Mouse (Mus musculus): ENCODE results near the gene Creb1. TPM values are rescaled to one million over a fixed set of nuclear protein-coding genes. Genes with fewer than 3 reads are reported as not detected.

The Creb1 gene
- polyA plus RNA-seq, 1 experiment from 2014 or later: 32.0 TPM

DNA sequence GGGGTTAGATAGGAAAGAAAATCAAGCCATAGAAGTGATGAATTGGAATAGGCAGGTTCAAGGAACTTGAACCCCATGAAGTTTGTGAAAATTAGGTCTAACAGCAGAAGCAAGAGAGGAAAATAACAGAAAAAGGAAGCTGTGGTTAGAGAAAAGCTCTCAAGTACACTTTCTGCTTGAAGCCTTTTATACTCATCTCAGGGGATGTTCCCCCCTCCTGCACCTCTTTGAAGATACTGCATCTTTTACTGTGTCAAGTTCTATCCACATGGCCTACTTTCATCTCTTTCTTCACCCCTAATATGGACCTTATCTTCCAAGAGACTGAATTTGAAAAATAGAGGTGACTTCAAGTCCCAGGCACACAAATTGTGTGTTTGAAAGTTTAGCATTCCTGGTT is 4.8 kb upstream of the Creb1 start:
- Histone ChIP-seq H3K27me3 (ENCODE audit: control insufficient read depth, insufficient read depth, low read length) (no peaks in the 10 kb centered on the region), H3K9ac (ENCODE audit: low read length) (no peak overlapping the region), H3K4me2 (ENCODE audit: low read length) (no peak overlapping the region), H3K27ac (replicated peaks in 1 of 2; ENCODE audit: control insufficient read depth in 1 of 2, insufficient read depth in 1 of 2, low read depth in 2 of 2, low read length in 2 of 2) (no peak overlapping the region), H3K9me3 (ENCODE audit: control insufficient read depth, low read length) (0 out of 2 replicates have a peak, but pooled peaks cover 4% of the 10 kb centered on the region), H3K36me3 (ENCODE audit: control insufficient read depth, insufficient read depth, low read length) (no peaks in the 10 kb centered on the region), H3K4me3 (ENCODE audit: control insufficient read depth in 1 of 2, insufficient read depth in 1 of 2, low read depth in 1 of 2, low read length in 2 of 2) (no peak overlapping the region), H3K4me1 (ENCODE audit: control insufficient read depth in 2 of 2, insufficient read depth in 2 of 2, low read length in 2 of 2) (peaks cover 0 to 16% of the 10 kb centered on the region in 2 experiments; a peak in 2 of 4 replicates)
- ATAC-seq (ENCODE audit: insufficient number of reproducible peaks, insufficient read depth, low FRiP score, low read depth): no peak

DNA sequence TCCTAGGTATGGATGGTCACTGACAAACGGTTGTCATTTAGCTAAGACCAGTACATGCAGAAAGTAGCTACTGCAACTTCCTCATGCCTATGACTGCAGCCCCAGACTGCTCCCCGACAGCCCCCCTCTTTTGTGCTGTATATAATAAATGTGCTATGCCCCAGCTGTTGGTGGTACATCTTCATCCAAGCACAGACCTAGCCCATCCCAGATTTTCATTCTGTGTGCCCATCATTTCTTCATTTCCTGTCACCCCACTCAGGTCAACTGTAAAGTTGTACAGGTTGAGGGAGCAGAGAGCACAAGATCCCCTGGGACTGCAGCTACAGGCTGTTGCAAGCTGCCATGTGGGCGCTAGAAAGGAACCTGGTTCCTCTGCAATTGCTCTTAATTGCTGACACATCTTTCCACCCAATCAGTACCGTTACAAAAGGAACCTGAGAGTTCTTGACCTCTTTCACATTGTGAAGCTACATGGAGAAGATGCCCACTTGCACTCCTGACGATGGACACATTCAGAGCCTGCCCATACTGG is 2.6 kb upstream of the Creb1 start:
- H3K36me3 ChIP-seq (ENCODE audit: control insufficient read depth, insufficient read depth, low read length): no peaks in the 10 kb centered on the region
- H3K4me1 ChIP-seq (ENCODE audit: control insufficient read depth in 2 of 2, insufficient read depth in 2 of 2, low read length in 2 of 2): peaks cover 0 to 14% of the 10 kb centered on the region in 2 experiments; a peak in 2 of 4 replicates
- no peak for ATAC-seq (ENCODE audit: insufficient number of reproducible peaks, insufficient read depth, low FRiP score, low read depth)
- H3K4me2 ChIP-seq (ENCODE audit: low read length): no peak overlapping the region
- 0 out of 2 replicates have a peak, but pooled peaks cover 4% of the 10 kb centered on the region for H3K9me3 ChIP-seq (ENCODE audit: control insufficient read depth, low read length)
- no peak overlapping the region for H3K9ac ChIP-seq (ENCODE audit: low read length)
- no peaks in the 10 kb centered on the region for H3K27me3 ChIP-seq (ENCODE audit: control insufficient read depth, insufficient read depth, low read length)
- no peak overlapping the region for H3K27ac ChIP-seq (replicated peaks in 1 of 2; ENCODE audit: control insufficient read depth in 1 of 2, insufficient read depth in 1 of 2, low read depth in 2 of 2, low read length in 2 of 2)
- no peak overlapping the region for H3K4me3 ChIP-seq (ENCODE audit: control insufficient read depth in 1 of 2, insufficient read depth in 1 of 2, low read depth in 1 of 2, low read length in 2 of 2)
- WGBS: 89% methylated on average over 5 of the region's 5 CpGs

DNA sequence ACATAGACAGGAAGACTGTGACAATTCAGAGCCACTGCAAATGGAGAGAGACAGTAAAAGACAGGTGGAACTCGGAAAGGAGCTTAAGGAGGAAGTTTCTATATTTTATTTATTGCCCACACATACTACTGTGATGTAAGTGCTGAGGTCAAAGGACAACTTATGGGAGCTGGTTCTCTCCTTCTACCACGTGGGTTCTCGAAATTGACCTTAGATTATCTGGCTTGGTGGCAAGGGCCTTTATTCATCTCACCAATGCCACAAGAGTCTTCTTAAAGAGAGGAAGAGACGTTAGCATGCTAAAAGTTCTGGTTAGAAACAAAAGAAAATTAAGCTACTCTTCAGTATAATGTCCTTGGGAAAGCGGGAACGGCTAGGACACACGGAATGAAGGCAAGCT is 897 bp upstream of the Creb1 start:
- WGBS: 24% methylated on average over 7 of the region's 7 CpGs
- Histone ChIP-seq H3K4me3 (ENCODE audit: control insufficient read depth in 1 of 2, insufficient read depth in 1 of 2, low read depth in 1 of 2, low read length in 2 of 2) (peak overlapping the region; percentile 64 to 90), H3K9ac (ENCODE audit: low read length) (peak overlapping the region; percentile 99), H3K36me3 (ENCODE audit: control insufficient read depth, insufficient read depth, low read length) (no peaks in the 10 kb centered on the region), H3K4me1 (ENCODE audit: control insufficient read depth in 2 of 2, insufficient read depth in 2 of 2, low read length in 2 of 2) (peaks cover 0 to 20% of the 10 kb centered on the region in 2 experiments; a peak in 2 of 4 replicates), H3K27me3 (ENCODE audit: control insufficient read depth, insufficient read depth, low read length) (no peaks in the 10 kb centered on the region), H3K9me3 (ENCODE audit: control insufficient read depth, low read length) (0 out of 2 replicates have a peak, but pooled peaks cover 4% of the 10 kb centered on the region), H3K27ac (replicated peaks in 1 of 2; ENCODE audit: control insufficient read depth in 1 of 2, insufficient read depth in 1 of 2, low read depth in 2 of 2, low read length in 2 of 2) (peak overlapping the region; percentile 83 to 100), H3K4me2 (ENCODE audit: low read length) (peak overlapping the region; percentile 87)
- ATAC-seq (ENCODE audit: insufficient number of reproducible peaks, insufficient read depth, low FRiP score, low read depth): no peak

DNA sequence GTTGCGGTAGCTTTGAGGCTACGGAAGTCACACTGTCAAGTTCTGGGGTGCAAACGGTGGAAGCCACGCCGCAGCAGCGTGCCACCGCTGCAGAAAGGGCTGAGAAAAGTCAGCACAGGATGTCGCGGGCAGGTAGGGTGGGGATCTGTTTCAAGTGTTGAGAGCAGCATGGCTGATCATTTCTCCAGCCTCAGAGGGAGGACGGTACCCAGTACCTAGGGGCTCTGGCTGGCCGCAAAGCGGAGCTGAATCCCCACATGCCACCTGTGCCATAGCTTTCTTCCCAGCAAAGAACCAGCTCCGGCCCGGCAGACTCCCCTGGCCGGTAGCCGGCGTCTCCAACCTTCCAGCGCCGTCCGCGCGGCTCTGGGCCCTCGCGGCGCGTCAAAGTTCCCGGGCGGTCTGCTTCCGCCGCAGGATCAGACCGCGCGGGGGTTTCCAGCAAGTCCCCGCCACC is 350 bp upstream of the Creb1 start:
- H3K36me3 ChIP-seq (ENCODE audit: control insufficient read depth, insufficient read depth, low read length): no peaks in the 10 kb centered on the region
- peak overlapping the region; percentile 83 to 100 for H3K27ac ChIP-seq (replicated peaks in 1 of 2; ENCODE audit: control insufficient read depth in 1 of 2, insufficient read depth in 1 of 2, low read depth in 2 of 2, low read length in 2 of 2)
- peaks cover 0 to 20% of the 10 kb centered on the region in 2 experiments; a peak in 2 of 4 replicates for H3K4me1 ChIP-seq (ENCODE audit: control insufficient read depth in 2 of 2, insufficient read depth in 2 of 2, low read length in 2 of 2)
- 0 out of 2 replicates have a peak, but pooled peaks cover 4% of the 10 kb centered on the region for H3K9me3 ChIP-seq (ENCODE audit: control insufficient read depth, low read length)
- peak overlapping the region; percentile 99 for H3K9ac ChIP-seq (ENCODE audit: low read length)
- under 1% methylated on average over 34 of the region's 34 CpGs for WGBS
- ATAC-seq (ENCODE audit: insufficient number of reproducible peaks, insufficient read depth, low FRiP score, low read depth): peak; percentile 57
- no peaks in the 10 kb centered on the region for H3K27me3 ChIP-seq (ENCODE audit: control insufficient read depth, insufficient read depth, low read length)
- peak overlapping the region; percentile 87 for H3K4me2 ChIP-seq (ENCODE audit: low read length)
- H3K4me3 ChIP-seq (ENCODE audit: control insufficient read depth in 1 of 2, insufficient read depth in 1 of 2, low read depth in 1 of 2, low read length in 2 of 2): peak overlapping the region; percentile 64 to 90

DNA sequence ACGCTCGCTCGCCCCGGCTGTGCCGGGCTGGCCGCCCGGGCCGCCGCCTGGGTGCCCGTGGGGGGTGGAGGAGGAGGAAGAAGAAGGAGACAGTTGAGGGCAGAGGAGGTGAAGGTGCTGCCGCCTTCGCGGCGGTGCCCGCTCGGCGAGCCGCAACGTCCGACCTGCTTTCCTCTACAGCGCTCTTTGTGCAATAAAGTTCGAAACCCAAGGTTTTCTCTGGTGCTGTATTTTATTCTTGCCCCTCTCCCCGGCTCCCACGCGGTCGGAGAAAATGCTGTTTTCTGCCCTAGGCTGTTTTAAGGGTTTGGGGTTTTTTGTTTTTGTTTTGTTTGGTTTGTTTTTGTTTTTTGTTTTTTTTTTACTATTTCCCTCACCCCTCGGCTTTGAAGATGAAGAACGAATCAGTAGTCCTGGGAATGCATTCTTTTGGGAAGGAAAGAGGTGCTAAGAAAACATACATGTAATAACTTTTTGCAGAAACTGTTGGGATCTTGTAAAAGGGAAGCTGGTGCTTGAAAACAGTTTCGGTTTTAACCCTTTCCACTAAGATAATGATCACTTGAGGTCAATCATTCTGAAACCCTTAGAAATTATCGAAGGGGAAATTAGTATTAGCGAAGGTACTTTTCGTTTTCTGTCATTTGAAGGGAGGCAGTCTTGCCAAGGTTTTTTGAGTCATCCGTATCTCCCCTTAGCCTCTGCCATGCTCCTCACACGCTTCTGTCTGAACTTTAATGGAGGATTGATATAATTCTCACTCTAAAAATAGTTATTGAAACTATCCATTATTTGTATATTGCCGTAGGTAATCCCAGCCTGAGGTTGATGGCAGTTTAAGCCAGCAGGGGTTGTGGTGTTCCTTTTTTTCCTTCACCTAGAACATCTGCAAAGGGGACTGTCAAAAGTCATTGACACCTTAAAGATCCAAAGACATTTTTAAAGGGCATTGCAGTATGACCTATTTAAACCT is 1.3 kb downstream of the Creb1 start:
- Histone ChIP-seq H3K9me3 (ENCODE audit: control insufficient read depth, low read length) (no peaks in the 10 kb centered on the region), H3K36me3 (ENCODE audit: control insufficient read depth, insufficient read depth, low read length) (no peaks in the 10 kb centered on the region), H3K4me1 (ENCODE audit: control insufficient read depth in 2 of 2, insufficient read depth in 2 of 2, low read length in 2 of 2) (peaks cover 0 to 29% of the 10 kb centered on the region in 2 experiments; a peak in 2 of 4 replicates), H3K9ac (ENCODE audit: low read length) (peak overlapping the region; percentile 99), H3K4me3 (ENCODE audit: control insufficient read depth in 1 of 2, insufficient read depth in 1 of 2, low read depth in 1 of 2, low read length in 2 of 2) (peak overlapping the region; percentile 90 to 99), H3K4me2 (ENCODE audit: low read length) (peak overlapping the region; percentile 90), H3K27ac (replicated peaks in 1 of 2; ENCODE audit: control insufficient read depth in 1 of 2, insufficient read depth in 1 of 2, low read depth in 2 of 2, low read length in 2 of 2) (peak overlapping the region; percentile 98 to 100), H3K27me3 (ENCODE audit: control insufficient read depth, insufficient read depth, low read length) (no peaks in the 10 kb centered on the region)
- no peak for ATAC-seq (ENCODE audit: insufficient number of reproducible peaks, insufficient read depth, low FRiP score, low read depth)
- under 1% methylated on average over 35 of the region's 35 CpGs for WGBS

DNA sequence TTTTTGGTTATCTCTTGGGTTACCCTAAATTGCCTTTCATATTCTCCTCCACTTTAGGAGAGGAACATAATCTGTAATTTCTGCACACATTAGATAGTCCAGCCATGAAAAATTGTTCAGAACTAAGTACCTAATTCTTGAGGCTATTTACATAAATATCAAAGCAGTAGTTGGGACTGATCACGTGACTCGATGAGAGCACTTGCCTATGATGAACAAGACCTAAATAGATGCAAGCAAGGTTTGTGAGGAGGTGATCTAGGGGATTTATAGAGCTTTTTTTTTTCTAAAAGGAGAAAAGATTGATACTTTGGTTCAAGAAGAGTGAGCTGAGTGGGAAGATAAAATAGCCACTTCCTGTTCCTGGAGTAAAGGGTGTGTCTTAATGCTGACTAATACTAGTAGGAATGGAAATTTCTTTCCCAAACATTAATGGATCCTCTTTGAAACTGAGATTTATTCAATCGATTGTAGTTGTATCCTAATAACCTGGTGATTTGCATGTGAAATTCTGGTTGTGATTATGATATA is 6.5 kb downstream of the Creb1 start:
- no peak overlapping the region for H3K4me2 ChIP-seq (ENCODE audit: low read length)
- H3K27me3 ChIP-seq (ENCODE audit: control insufficient read depth, insufficient read depth, low read length): no peaks in the 10 kb centered on the region
- H3K4me1 ChIP-seq (ENCODE audit: control insufficient read depth in 2 of 2, insufficient read depth in 2 of 2, low read length in 2 of 2): peaks cover 0 to 23% of the 10 kb centered on the region in 2 experiments; a peak in 2 of 4 replicates
- no peaks in the 10 kb centered on the region for H3K9me3 ChIP-seq (ENCODE audit: control insufficient read depth, low read length)
- no peak for ATAC-seq (ENCODE audit: insufficient number of reproducible peaks, insufficient read depth, low FRiP score, low read depth)
- no peak overlapping the region for H3K27ac ChIP-seq (replicated peaks in 1 of 2; ENCODE audit: control insufficient read depth in 1 of 2, insufficient read depth in 1 of 2, low read depth in 2 of 2, low read length in 2 of 2)
- H3K4me3 ChIP-seq (ENCODE audit: control insufficient read depth in 1 of 2, insufficient read depth in 1 of 2, low read depth in 1 of 2, low read length in 2 of 2): no peak overlapping the region
- H3K36me3 ChIP-seq (ENCODE audit: control insufficient read depth, insufficient read depth, low read length): 0 out of 2 replicates have a peak, but pooled peaks cover under 1% of the 10 kb centered on the region
- 88% methylated on average over 3 of the region's 3 CpGs for WGBS
- H3K9ac ChIP-seq (ENCODE audit: low read length): no peak overlapping the region

DNA sequence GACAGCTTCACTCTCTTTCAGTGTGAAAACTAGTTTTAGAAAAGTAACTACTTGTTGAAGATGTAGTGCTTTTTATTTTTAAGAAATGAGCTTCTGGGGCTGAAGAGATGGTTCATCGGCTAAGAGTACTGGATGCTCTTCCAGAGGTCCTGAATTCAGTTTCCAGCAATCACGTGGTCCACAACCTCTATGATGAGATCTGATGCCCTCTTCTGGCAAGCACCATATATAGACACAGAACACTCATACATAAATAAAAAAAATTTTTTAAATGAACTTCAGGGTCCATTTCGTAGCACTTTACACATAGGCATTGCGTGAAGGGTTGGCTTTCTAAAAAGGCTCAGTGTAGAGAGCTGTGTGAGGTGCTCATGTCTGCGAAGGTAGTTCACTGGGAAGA is 11.3 kb downstream of the Creb1 start:
- H3K36me3 ChIP-seq (ENCODE audit: control insufficient read depth, insufficient read depth, low read length): 0 out of 2 replicates have a peak, but pooled peaks cover 4% of the 10 kb centered on the region

More for the DNA sequence above, 11.3 kb downstream of the Creb1 start:
- H3K4me2 ChIP-seq (ENCODE audit: low read length): no peak overlapping the region
- H3K4me1 ChIP-seq (ENCODE audit: control insufficient read depth in 2 of 2, insufficient read depth in 2 of 2, low read length in 2 of 2): peaks cover 0 to 6% of the 10 kb centered on the region in 2 experiments; a peak in 2 of 4 replicates
- H3K9ac ChIP-seq (ENCODE audit: low read length): no peak overlapping the region
- no peak for ATAC-seq (ENCODE audit: insufficient number of reproducible peaks, insufficient read depth, low FRiP score, low read depth)
- WGBS: 83% methylated on average over 5 of the region's 5 CpGs
- no peaks in the 10 kb centered on the region for H3K9me3 ChIP-seq (ENCODE audit: control insufficient read depth, low read length)
- H3K27ac ChIP-seq (replicated peaks in 1 of 2; ENCODE audit: control insufficient read depth in 1 of 2, insufficient read depth in 1 of 2, low read depth in 2 of 2, low read length in 2 of 2): no peak overlapping the region
- no peak overlapping the region for H3K4me3 ChIP-seq (ENCODE audit: control insufficient read depth in 1 of 2, insufficient read depth in 1 of 2, low read depth in 1 of 2, low read length in 2 of 2)
- H3K27me3 ChIP-seq (ENCODE audit: control insufficient read depth, insufficient read depth, low read length): no peaks in the 10 kb centered on the region

Data from heart, embryonic 14.5 days (tissue).